Mouse (Mus musculus) embryonic facial prominence, embryonic 10.5 days (tissue): ENCODE results near the gene Fam172a. TPM values are rescaled to one million over a fixed set of nuclear protein-coding genes. Genes with fewer than 3 reads are reported as not detected.

ENCODE experiments used
- DNase-seq: peaks from one replicate; pipeline ENCODE4 v3.0.0-alpha.2; 2017; ENCODE audit warnings: low spot score
- H3K27ac ChIP-seq: fragments of 300-500 bp; sonication (generic); replicated peaks from 2 replicates; pipeline ENCODE4 v1.5.1; 2016; ENCODE audit warnings: mild to moderate bottlenecking
- H3K27me3 ChIP-seq: fragments of 300-500 bp; sonication (generic); replicated peaks from 2 replicates; pipeline ENCODE4 v1.6.1; 2016; ENCODE audit warnings: low read depth, mild to moderate bottlenecking; ENCODE audit not compliant: poor library complexity, severe bottlenecking
- H3K36me3 ChIP-seq: fragments of 300-500 bp; sonication (generic); replicated peaks from 2 replicates; pipeline ENCODE4 v1.6.1; 2016; ENCODE audit warnings: mild to moderate bottlenecking, moderate library complexity
- H3K4me1 ChIP-seq: fragments of 300-500 bp; sonication (generic); 2 replicates; pipeline ENCODE4 v1.6.1; 2016
- H3K4me3 ChIP-seq: fragments of 300-500 bp; sonication (generic); 2 replicates; pipeline ENCODE4 v1.5.1; 2016; ENCODE audit warnings: mild to moderate bottlenecking, moderate library complexity
- H3K9me3 ChIP-seq: fragments of 300-500 bp; sonication (generic); 2 replicates; pipeline ENCODE4 v1.6.1; 2016; ENCODE audit warnings: mild to moderate bottlenecking
- WGBS: fragments of 180-500 bp; shearing (Covaris S2); methylation state at CpG from one replicate; pipeline ENCODE4 v1.1.7; 2016; 5-methylcytosine and 5-hydroxymethylcytosine counted together
- polyA plus RNA-seq: library from polyadenylated mRNA; unstranded; fragments of >200 nt; fragmentation: Nextera tagmentation; extraction: Ambion mirVana; gene quantifications from 2 replicates; pipeline ENCODE4 v1.2.1, GENCODE M21; 2016

Fam172a gene
- polyA plus RNA-seq, 1 experiment from 2014 or later: 28.0 TPM

DNA sequence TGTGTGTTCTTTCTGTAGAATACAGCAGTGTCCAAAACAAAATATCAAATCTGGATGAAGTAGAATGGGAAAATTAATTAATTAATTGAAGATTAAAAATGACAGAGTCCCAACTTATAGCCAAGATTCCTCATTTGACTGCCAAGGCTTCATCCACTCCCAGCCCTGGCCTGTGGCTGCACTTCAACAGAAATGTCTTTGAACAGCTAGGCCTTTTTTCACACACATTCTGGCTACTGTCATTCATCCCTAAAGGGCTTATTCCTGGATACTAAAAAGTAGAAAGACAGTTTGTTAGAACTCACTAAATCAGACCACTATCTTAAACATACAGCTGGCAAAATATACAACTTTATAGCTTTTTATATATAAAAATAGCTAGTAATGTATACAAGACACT lies 388.9 kb downstream of the Fam172a start:
- no peak for DNase-seq
- H3K4me1 ChIP-seq: no peaks in the 10 kb centered on the region
- H3K27ac ChIP-seq: no peak overlapping the region
- no peaks in the 10 kb centered on the region for H3K9me3 ChIP-seq
- no peak overlapping the region for H3K4me3 ChIP-seq
- H3K27me3 ChIP-seq: no peaks in the 10 kb centered on the region
- no peaks in the 10 kb centered on the region for H3K36me3 ChIP-seq

DNA sequence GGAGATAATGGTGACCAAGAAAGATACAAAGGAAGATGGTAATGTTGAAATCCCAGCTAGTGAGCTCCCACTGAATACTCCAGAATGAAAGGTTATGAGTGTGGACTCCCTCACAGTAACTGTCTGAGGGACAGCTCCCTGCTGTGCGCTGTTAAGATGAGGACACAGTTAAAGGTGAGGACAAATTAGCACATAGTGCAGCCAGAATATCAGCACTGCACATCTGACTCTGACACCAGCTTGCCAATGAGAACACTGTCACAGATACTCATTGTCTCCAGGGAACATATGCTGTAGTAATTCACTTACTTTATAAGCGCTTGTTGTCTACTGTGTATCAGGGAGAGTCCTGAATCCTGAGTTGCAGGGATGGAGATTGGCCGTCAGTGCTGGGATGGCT lies 390.1 kb downstream of the Fam172a start:
- no peak for DNase-seq
- 85% methylated on average over 3 of the region's 3 CpGs for WGBS
- H3K27me3 ChIP-seq: no peaks in the 10 kb centered on the region
- H3K9me3 ChIP-seq: no peaks in the 10 kb centered on the region
- H3K27ac ChIP-seq: no peak overlapping the region
- H3K36me3 ChIP-seq: no peaks in the 10 kb centered on the region
- H3K4me3 ChIP-seq: no peak overlapping the region
- H3K4me1 ChIP-seq: no peaks in the 10 kb centered on the region

DNA sequence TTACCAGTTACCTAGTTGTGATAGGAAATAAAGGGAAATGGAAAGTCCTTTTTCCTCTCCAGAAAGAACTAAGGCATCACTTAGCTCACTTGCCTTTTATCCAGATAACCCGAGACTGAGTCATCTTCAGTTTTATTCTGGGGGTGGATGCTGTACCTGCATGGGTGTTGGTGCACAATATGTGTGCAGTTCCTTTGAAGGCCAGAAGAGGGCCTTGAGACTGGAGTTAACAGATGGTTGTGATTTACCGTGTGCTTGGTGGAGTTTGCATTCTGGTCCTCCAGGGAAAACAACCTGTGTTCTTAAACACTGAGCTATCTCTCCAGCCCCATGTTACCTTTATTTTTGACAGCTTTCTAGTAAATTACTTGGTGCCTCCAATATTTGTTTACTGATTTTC lies 392.5 kb downstream of the Fam172a start:
- no peaks in the 10 kb centered on the region for H3K36me3 ChIP-seq
- no peak overlapping the region for H3K27ac ChIP-seq
- H3K4me3 ChIP-seq: no peak overlapping the region
- WGBS: 81% methylated on average over 2 of the region's 2 CpGs
- DNase-seq: no peak
- H3K9me3 ChIP-seq: no peaks in the 10 kb centered on the region
- H3K27me3 ChIP-seq: no peaks in the 10 kb centered on the region
- peaks cover 2% of the 10 kb centered on the region; the same call in 1 of the 2 replicates for H3K4me1 ChIP-seq

DNA sequence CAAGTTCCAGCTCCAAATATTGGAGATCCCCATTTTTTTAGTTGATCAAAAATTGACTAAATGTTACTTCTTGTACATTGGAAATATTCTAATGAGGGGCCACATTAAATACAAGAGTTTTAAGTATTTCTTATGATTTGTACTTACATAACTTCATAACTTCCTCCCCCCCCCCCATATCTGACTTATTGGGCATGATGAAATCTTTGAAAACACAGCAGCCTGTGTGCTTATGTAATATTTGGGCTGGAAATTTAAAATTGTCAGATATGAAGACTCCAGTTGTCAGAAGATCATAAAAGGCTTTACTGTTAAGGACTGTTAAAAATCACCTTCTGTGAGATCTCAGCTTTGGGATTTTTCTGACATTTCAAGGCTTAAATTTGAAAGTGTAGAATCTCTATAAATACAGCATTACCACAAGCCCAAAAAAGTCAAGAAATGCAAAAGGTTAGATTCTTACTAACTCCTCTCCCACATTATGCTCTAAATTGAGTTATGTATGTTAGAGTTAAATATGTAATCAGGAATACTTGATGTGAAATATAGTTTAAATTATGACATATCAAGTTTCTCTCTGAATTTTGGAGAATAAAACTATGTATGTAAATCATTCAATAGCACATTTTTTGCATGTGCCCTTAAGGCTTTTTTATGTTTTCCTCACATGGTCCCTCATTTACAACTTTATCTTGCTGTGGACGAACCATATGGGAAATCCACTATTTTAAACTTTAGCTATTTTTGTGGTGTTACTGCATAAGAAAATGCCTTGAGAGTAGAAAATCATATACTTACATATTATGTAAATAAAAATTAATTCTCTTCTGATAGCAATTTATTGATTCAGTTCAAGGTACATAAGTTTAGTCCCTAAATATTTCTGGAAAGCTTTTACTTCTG lies 393.5 kb downstream of the Fam172a start:
- 86% methylated on average over 1 of the region's 1 CpGs for WGBS
- Histone ChIP-seq H3K4me3 (no peak overlapping the region), H3K9me3 (no peaks in the 10 kb centered on the region), H3K36me3 (no peaks in the 10 kb centered on the region), H3K4me1 (peaks cover 9% of the 10 kb centered on the region; the same call in 1 of the 2 replicates), H3K27me3 (no peaks in the 10 kb centered on the region), H3K27ac (no peak overlapping the region)
- DNase-seq: no peak

DNA sequence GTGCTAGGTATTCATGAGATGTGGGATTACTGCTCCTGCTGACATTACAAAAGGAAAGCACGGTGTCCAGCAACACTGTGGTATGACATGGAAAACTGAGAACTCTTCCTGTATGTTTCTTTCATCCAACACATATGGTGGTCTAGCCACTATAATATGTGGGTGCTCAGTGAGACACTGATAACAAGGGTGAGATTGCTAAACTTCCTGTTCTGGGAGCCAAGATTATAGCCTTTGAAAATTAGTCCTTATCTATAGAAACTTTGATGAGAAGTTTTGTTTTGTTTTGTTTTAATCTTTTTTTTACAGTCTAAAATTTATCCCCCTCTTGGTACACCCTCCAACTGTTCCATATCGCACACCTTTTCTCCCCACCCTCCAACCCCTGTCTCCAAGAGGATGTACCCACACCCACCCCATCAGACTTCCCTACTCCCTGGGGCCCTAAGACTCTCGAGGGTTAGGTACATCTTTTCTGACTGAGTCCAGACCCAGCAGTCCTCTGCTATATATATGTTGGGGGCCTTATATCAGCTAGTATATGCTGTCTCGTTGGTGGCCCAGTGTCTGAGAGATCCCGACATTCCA lies 397.1 kb downstream of the Fam172a start:
- DNase-seq: no peak
- no peak overlapping the region for H3K4me3 ChIP-seq
- no peaks in the 10 kb centered on the region for H3K36me3 ChIP-seq
- no peaks in the 10 kb centered on the region for H3K9me3 ChIP-seq
- H3K27me3 ChIP-seq: no peaks in the 10 kb centered on the region
- H3K27ac ChIP-seq: no peak overlapping the region
- H3K4me1 ChIP-seq: peaks cover 26% of the 10 kb centered on the region
- WGBS: 76% methylated on average over 5 of the region's 5 CpGs

DNA sequence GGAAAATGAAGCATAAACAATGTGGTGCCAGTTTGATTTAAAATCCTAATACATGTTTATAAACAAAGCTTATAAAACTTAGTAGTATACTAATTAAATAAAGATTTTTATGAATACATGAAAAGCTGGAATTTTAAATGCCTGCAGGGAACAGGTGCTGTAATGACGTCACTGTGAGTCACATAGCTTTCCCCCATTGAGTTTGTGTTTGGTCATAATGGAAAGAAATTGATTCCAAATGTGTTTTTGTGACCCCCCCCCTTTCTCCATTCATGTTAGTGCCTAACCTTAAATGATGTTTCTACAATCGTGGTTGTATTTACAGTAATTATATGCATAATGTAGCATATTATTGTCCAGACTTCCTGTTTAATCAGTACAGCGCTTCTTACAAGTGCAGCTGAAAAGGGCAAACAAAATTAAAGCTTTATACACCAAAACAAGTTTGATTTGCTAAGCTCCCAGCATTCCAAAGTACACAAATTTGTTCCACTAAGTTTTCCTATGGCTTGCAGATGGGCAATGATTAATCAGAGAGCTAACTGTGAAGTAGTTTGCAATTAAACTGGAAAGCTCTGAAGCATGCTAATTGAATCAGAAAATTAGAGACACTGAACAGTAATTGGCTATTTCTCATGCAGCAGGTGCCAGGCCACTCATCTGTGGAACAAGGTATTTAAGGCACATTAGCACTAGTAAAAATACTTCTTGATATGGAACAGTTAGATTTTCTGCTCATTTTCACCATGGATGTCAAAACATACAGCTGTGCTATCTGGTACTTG lies 398.1 kb downstream of the Fam172a start:
- DNase-seq: no peak
- H3K27ac ChIP-seq: no peak overlapping the region
- no peaks in the 10 kb centered on the region for H3K27me3 ChIP-seq
- H3K4me1 ChIP-seq: peaks cover 28% of the 10 kb centered on the region
- H3K36me3 ChIP-seq: no peaks in the 10 kb centered on the region
- H3K9me3 ChIP-seq: no peaks in the 10 kb centered on the region
- 47% methylated on average over 3 of the region's 3 CpGs for WGBS
- no peak overlapping the region for H3K4me3 ChIP-seq

DNA sequence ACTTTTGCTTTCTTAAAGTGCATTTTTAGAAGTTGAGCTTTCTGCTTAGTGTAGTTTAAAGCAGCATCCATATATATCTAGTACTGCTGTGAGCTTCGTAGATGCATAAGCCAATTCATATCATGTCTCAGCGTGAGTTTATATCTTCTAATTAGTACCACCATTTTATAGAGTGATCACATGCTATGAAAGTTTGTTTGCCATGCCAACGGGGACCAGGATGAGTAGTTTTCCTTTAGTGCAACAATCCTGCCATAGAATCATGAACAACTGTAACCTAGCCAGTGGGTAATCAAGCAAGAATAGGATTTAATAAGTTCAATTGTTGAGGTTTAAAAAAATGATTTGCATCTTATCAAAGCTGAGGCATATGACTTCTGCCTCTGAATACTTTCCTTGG lies 398.8 kb downstream of the Fam172a start:
- no peak for DNase-seq
- no peaks in the 10 kb centered on the region for H3K9me3 ChIP-seq
- H3K4me1 ChIP-seq: peaks cover 28% of the 10 kb centered on the region
- no peak overlapping the region for H3K4me3 ChIP-seq
- no peak overlapping the region for H3K27ac ChIP-seq
- H3K36me3 ChIP-seq: no peaks in the 10 kb centered on the region
- no peaks in the 10 kb centered on the region for H3K27me3 ChIP-seq
- 80% methylated on average over 3 of the region's 3 CpGs for WGBS

DNA sequence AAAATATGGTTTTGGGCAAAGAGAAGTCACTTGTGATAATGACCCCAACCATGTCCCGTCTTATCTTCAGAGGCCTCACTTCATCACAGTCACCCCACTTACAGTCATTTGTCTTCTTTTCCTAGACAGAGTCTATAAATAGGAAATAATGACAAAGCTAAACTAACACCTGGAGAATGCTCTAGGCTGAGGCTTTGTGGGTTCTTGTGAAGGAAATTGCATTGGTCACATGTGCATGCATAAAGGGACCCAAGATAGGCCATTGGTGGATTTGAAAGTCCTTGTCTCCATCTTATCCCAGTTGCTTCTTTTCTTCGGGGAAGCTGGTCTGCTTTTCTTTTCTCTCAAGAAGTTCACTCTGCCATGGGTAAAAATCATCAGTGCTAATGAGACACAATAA lies 400.5 kb downstream of the Fam172a start:
- DNase-seq: no peak
- WGBS: 79% methylated on average over 2 of the region's 2 CpGs

DNA sequence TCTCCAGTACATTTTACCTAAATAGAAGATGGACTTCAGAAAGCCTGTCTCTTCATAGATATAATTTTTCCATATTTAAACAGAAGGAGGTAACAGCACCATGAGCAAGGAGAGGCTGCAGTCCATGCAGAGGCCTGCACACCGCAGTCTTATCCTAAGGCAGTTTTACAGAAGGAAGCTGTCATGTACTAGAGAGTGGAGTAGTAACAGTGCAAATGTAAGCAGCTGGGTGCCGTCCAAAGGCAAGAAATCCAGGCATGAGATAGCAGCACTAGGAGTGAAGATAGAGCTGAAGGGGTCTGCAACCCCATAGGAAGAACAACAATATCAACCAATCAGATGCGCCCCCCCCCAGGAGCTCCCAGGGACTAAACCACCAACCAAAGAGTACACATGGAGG lies 403.0 kb downstream of the Fam172a start:
- no peaks in the 10 kb centered on the region for H3K9me3 ChIP-seq
- DNase-seq: no peak
- H3K4me3 ChIP-seq: no peak overlapping the region
- H3K27ac ChIP-seq: no peak overlapping the region
- peaks cover 24% of the 10 kb centered on the region for H3K4me1 ChIP-seq
- 86% methylated on average over 3 of the region's 3 CpGs for WGBS
- H3K36me3 ChIP-seq: no peaks in the 10 kb centered on the region
- H3K27me3 ChIP-seq: no peaks in the 10 kb centered on the region

More for the DNA sequence above, 400.5 kb downstream of the Fam172a start:
- H3K36me3 ChIP-seq: no peaks in the 10 kb centered on the region
- no peaks in the 10 kb centered on the region for H3K9me3 ChIP-seq
- H3K27me3 ChIP-seq: no peaks in the 10 kb centered on the region
- peaks cover 28% of the 10 kb centered on the region for H3K4me1 ChIP-seq
- no peak overlapping the region for H3K27ac ChIP-seq
- no peak overlapping the region for H3K4me3 ChIP-seq

DNA sequence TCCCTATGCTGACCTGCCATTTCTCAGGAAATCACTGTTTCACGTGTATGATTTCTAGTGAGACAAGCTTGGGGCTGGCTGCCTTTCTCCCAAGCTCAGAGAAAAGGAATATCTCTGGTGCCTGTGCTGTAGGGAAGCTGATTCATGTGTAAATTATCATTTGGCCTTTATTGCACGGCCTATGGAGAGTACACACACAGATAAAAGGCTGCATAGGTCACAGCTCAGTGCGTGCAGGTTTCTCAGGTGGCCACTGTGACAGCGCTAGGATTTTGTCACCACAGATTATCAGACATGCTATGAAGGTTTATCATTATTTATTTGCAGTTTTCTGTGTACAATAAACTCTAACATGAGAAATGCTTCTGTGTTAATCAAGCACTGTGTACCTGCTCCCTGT lies 408.8 kb downstream of the Fam172a start:
- Histone ChIP-seq H3K9me3 (no peaks in the 10 kb centered on the region), H3K27ac (no peak overlapping the region), H3K4me3 (no peak overlapping the region), H3K4me1 (no peaks in the 10 kb centered on the region), H3K27me3 (no peaks in the 10 kb centered on the region), H3K36me3 (no peaks in the 10 kb centered on the region)
- 84% methylated on average over 4 of the region's 4 CpGs for WGBS
- DNase-seq: no peak

DNA sequence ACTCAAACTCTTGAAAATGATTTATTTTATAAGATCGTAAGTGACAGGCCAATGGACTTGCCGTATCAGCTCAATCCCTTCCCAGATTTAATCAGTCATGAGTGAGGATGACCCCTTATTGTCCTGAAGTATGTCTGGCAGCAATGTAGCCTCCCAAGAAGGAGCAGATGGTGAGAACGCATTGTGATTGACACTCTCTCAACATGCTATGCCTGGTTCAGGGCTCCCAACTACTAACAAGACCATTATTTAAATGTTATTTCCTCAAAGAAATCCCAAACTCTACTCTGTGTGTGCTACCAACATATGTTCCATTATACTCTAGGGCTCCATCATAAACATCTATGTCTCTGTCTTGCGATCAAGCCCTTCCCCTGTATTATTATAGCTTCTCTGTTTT lies 412.1 kb downstream of the Fam172a start:
- no peak for DNase-seq
- Histone ChIP-seq H3K36me3 (no peaks in the 10 kb centered on the region), H3K9me3 (no peaks in the 10 kb centered on the region), H3K27me3 (no peaks in the 10 kb centered on the region), H3K27ac (no peak overlapping the region), H3K4me1 (no peaks in the 10 kb centered on the region), H3K4me3 (no peak overlapping the region)
- 92% methylated on average over 4 of the region's 4 CpGs for WGBS

DNA sequence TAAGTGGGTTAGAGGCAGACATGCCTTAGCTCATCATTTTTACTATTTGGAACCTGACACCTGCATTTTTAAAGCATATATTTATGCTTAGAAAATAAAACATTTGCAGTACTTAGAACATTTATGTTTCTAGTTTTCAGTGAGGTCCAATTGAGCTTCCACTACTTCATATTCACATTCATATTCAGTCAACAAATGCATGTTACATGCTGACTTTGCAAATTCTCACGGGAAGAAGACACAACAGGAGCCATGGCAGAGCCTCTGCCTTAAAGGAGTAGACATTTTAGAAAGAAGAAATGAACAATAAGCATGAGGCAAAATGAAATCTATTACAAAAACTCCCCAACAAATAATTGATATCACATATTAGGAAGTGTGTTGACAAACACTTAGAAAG lies 416.9 kb downstream of the Fam172a start:
- no peaks in the 10 kb centered on the region for H3K4me1 ChIP-seq
- no peak overlapping the region for H3K27ac ChIP-seq
- H3K4me3 ChIP-seq: no peak overlapping the region
- H3K36me3 ChIP-seq: no peaks in the 10 kb centered on the region
- DNase-seq: no peak
- H3K9me3 ChIP-seq: no peaks in the 10 kb centered on the region
- H3K27me3 ChIP-seq: no peaks in the 10 kb centered on the region
- 82% methylated on average over 1 of the region's 1 CpGs for WGBS
